Mouse (Mus musculus) heart, embryonic 16.5 days (tissue): ENCODE data around the gene 4930518I15Rik. TPM values are rescaled to one million over a fixed set of nuclear protein-coding genes. Genes with fewer than 3 reads are reported as not detected.

Source experiments
- ATAC-seq: fragments of 200-750 bp; cut with Nextera tagmentation; replicated peaks from 2 replicates; pipeline ENCODE4 v1.8.0; 2017; ENCODE audit warnings: moderate number of reproducible peaks; ENCODE audit not compliant: insufficient read depth, low FRiP score; ENCODE audit errors: extremely low read depth
- H3K27ac ChIP-seq: fragments of 300-500 bp; sonication (generic); 2 replicates; pipeline ENCODE4 v1.5.1; 2014; ENCODE audit warnings: mild to moderate bottlenecking, low read length, control low read depth, moderate library complexity
- H3K27me3 ChIP-seq: fragments of 300-500 bp; sonication (generic); 2 replicates; pipeline ENCODE4 v1.6.1; 2014; ENCODE audit warnings: low read length, mixed read lengths; ENCODE audit not compliant: control insufficient read depth, insufficient read depth
- H3K36me3 ChIP-seq: fragments of 300-500 bp; sonication (generic); 2 replicates; pipeline ENCODE4 v1.6.1; 2014; ENCODE audit not compliant: control insufficient read depth, insufficient read depth
- H3K4me1 ChIP-seq: fragments of 300-500 bp; sonication (generic); 2 replicates; pipeline ENCODE4 v1.6.1; 2014; ENCODE audit warnings: low read length, mixed read lengths; ENCODE audit not compliant: control insufficient read depth, insufficient read depth
- H3K4me2 ChIP-seq: fragments of 300-500 bp; sonication (generic); 2 replicates; pipeline ENCODE4 v1.6.1; 2014; ENCODE audit warnings: low read depth, mild to moderate bottlenecking, control low read depth, low read length
- H3K4me3 ChIP-seq: fragments of 300-500 bp; sonication (generic); 2 replicates; pipeline ENCODE4 v1.5.1; 2014; ENCODE audit warnings: mild to moderate bottlenecking, control low read depth, low read length
- H3K9ac ChIP-seq: fragments of 300-500 bp; sonication (generic); 2 replicates; pipeline ENCODE4 v1.6.1; 2014; ENCODE audit warnings: low read length, control low read depth
- H3K9me3 ChIP-seq: fragments of 300-500 bp; sonication (generic); replicated peaks from 2 replicates; pipeline ENCODE4 v1.6.1; 2016; ENCODE audit warnings: low read length; ENCODE audit not compliant: control insufficient read depth
- WGBS: fragments of 180-500 bp; shearing (Covaris S2); extraction: QIAGEN DNeasy Blood & Tissue Kit; methylation state at CpG from one replicate; pipeline ENCODE4 v1.1.7; 2014; 5-methylcytosine and 5-hydroxymethylcytosine counted together
- polyA plus RNA-seq: library from polyadenylated mRNA; unstranded; fragments of >200 nt; fragmentation: Nextera tagmentation; extraction: Ambion mirVana; gene quantifications from 2 replicates; pipeline ENCODE4 v1.2.1, GENCODE M21; 2015

The 4930518I15Rik gene
- polyA plus RNA-seq, 1 experiment from 2014 or later: 5.9 TPM

- no peak overlapping the region; the same call in 1 of the 2 replicates for H3K4me2 ChIP-seq
- H3K27me3 ChIP-seq: no peaks in the 10 kb centered on the region
- 0 out of 2 replicates have a peak, but pooled peaks cover 2% of the 10 kb centered on the region for H3K4me1 ChIP-seq
- no peak overlapping the region for H3K9ac ChIP-seq
- no peak overlapping the region; the same call in 1 of the 2 replicates for H3K4me3 ChIP-seq
- no peaks in the 10 kb centered on the region for H3K9me3 ChIP-seq
- H3K36me3 ChIP-seq: no peaks in the 10 kb centered on the region
- H3K27ac ChIP-seq: no peak overlapping the region
- no peak for ATAC-seq
- 78% methylated on average over 10 of the region's 10 CpGs for WGBS
These were observed 26.9 kb upstream of the 4930518I15Rik start for GRCm38 (mm10) chr2:156884396-156885211.

DNA sequence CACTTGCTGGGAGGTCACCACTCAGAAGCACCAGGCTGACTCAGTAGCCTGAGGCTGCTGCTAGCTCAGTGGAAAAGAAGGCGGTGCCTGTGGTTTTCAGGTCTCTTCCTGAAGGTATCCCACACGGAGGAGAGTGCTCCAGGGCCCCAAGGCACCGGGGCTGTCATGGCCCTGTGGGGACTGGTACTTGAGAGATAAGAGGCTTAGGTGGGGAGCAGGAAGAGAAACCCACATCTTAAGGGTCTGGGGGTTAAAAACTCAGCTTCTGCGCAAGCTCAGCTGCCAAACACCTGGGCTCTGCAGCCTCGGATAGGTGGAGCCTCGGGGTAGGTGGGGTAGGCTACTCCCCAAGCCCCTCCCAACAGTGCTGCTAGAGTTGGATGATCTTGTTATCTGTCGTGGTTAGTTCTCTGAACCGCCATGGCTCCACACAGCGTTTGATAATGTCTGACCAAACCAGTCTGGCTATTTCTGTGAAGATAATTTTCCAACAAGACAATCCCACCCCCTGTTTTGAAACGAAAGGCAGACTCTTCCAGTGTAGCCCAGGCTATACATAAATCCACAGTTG lies 24.8 kb upstream of the 4930518I15Rik start:
- no peaks in the 10 kb centered on the region for H3K9me3 ChIP-seq
- H3K9ac ChIP-seq: no peak overlapping the region
- ATAC-seq: peak; percentile 52
- H3K36me3 ChIP-seq: no peaks in the 10 kb centered on the region
- H3K27me3 ChIP-seq: no peaks in the 10 kb centered on the region
- no peak overlapping the region for H3K27ac ChIP-seq
- WGBS: 28% methylated on average over 10 of the region's 10 CpGs
- H3K4me3 ChIP-seq: no peak overlapping the region
- no peak overlapping the region for H3K4me2 ChIP-seq
- 0 out of 2 replicates have a peak, but pooled peaks cover 2% of the 10 kb centered on the region for H3K4me1 ChIP-seq

GRCm38 (mm10) chr2:156879541-156879940 lies 21.8 kb upstream of the 4930518I15Rik start:
- Histone ChIP-seq H3K4me1 (0 out of 2 replicates have a peak, but pooled peaks cover 2% of the 10 kb centered on the region), H3K9me3 (no peaks in the 10 kb centered on the region), H3K27me3 (no peaks in the 10 kb centered on the region), H3K27ac (no peak overlapping the region), H3K4me2 (no peak overlapping the region), H3K4me3 (no peak overlapping the region), H3K9ac (no peak overlapping the region), H3K36me3 (peaks cover 2% of the 10 kb centered on the region)
- WGBS: 83% methylated on average over 3 of the region's 3 CpGs
- ATAC-seq: no peak

- H3K4me3 ChIP-seq: no peak overlapping the region
- H3K4me1 ChIP-seq: no peaks in the 10 kb centered on the region
- H3K27me3 ChIP-seq: no peaks in the 10 kb centered on the region
- no peak overlapping the region for H3K4me2 ChIP-seq
- ATAC-seq: no peak; the same call in 1 of the 2 replicates
- no peak overlapping the region for H3K27ac ChIP-seq
- H3K9me3 ChIP-seq: no peaks in the 10 kb centered on the region
- WGBS: 42% methylated on average over 9 of the region's 9 CpGs
- H3K36me3 ChIP-seq: peaks cover 16% of the 10 kb centered on the region
- no peak overlapping the region for H3K9ac ChIP-seq
These were observed 20.0 kb upstream of the 4930518I15Rik start for GRCm38 (mm10) chr2:156877726-156878125.

- no peak for ATAC-seq
- Histone ChIP-seq H3K4me1 (peaks cover 7% of the 10 kb centered on the region), H3K9me3 (no peaks in the 10 kb centered on the region), H3K27ac (no peak overlapping the region), H3K4me2 (no peak overlapping the region), H3K4me3 (no peak overlapping the region), H3K27me3 (no peaks in the 10 kb centered on the region), H3K36me3 (peaks cover 25% of the 10 kb centered on the region), H3K9ac (no peak overlapping the region)
- WGBS: 92% methylated on average over 4 of the region's 4 CpGs
These were observed 17.2 kb upstream of the 4930518I15Rik start for GRCm38 (mm10) chr2:156874760-156875510.

DNA sequence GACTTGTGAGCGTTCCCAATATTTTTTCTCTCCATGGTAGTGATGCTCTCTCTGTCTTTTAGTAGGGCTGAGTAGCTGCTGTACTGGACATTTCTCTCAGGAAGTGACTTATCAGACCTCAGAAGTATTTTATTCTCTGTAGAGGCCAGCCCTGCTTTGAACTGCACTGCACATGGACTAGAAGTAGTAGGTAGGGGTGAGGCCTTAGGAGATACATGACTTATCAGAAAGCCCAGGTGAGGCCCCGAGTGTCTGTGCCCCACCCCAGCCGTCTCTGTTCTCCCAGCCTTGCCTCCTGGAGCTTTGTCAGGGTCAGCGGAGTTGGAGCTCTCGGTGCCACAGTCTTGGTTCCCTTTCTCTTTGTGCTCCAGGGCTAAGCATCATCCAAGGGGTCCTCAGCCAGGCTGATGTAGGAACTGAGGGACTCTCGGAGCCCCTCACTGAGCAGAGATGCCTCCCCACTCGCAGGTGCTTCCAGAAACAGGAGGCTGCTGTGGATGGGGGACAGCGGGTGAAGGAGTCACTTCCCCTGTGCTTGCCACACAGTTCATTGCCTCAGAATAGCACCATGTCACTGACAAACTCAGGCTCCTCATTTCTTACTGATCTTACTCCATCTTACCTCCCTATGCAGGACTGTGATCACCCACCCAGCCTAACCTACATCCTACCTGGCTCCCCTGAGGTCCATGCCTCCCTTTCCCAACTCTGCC lies 16.5 kb upstream of the 4930518I15Rik start:
- peaks cover 10% of the 10 kb centered on the region for H3K4me1 ChIP-seq
- H3K9me3 ChIP-seq: no peaks in the 10 kb centered on the region
- no peak for ATAC-seq
- H3K4me2 ChIP-seq: no peak overlapping the region
- no peak overlapping the region for H3K9ac ChIP-seq
- no peak overlapping the region for H3K4me3 ChIP-seq
- 90% methylated on average over 8 of the region's 8 CpGs for WGBS
- H3K36me3 ChIP-seq: peaks cover 26% of the 10 kb centered on the region
- H3K27me3 ChIP-seq: no peaks in the 10 kb centered on the region
- H3K27ac ChIP-seq: no peak overlapping the region

GRCm38 (mm10) chr2:156873629-156874028 lies 15.9 kb upstream of the 4930518I15Rik start:
- no peak overlapping the region for H3K4me2 ChIP-seq
- no peaks in the 10 kb centered on the region for H3K9me3 ChIP-seq
- WGBS: 24% methylated on average over 5 of the region's 5 CpGs
- no peaks in the 10 kb centered on the region for H3K27me3 ChIP-seq
- H3K27ac ChIP-seq: no peak overlapping the region
- no peak overlapping the region for H3K9ac ChIP-seq
- H3K4me3 ChIP-seq: no peak overlapping the region
- no peak for ATAC-seq
- H3K36me3 ChIP-seq: peaks cover 27% of the 10 kb centered on the region
- H3K4me1 ChIP-seq: peaks cover 10% of the 10 kb centered on the region

GRCm38 (mm10) chr2:156870519-156870918 lies 12.8 kb upstream of the 4930518I15Rik start:
- no peak overlapping the region for H3K9ac ChIP-seq
- ATAC-seq: no peak
- H3K4me1 ChIP-seq: peaks cover 10% of the 10 kb centered on the region
- H3K27me3 ChIP-seq: no peaks in the 10 kb centered on the region
- H3K9me3 ChIP-seq: no peaks in the 10 kb centered on the region
- no peak overlapping the region for H3K4me3 ChIP-seq
- H3K36me3 ChIP-seq: peaks cover 33% of the 10 kb centered on the region
- no peak overlapping the region for H3K27ac ChIP-seq
- no peak overlapping the region for H3K4me2 ChIP-seq
- WGBS: 27% methylated on average over 6 of the region's 6 CpGs
